Mouse (Mus musculus) hindlimb bud, embryonic 11.5 days (tissue): ENCODE measurements around the gene St6galnac3.

ENCODE experiments used
- DNase-seq: peaks from one replicate; pipeline ENCODE4 v3.0.0-alpha.2; 2012; ENCODE audit warnings: low read depth, low spot score; ENCODE audit errors: extremely low spot score

The St6galnac3 gene

DNA sequence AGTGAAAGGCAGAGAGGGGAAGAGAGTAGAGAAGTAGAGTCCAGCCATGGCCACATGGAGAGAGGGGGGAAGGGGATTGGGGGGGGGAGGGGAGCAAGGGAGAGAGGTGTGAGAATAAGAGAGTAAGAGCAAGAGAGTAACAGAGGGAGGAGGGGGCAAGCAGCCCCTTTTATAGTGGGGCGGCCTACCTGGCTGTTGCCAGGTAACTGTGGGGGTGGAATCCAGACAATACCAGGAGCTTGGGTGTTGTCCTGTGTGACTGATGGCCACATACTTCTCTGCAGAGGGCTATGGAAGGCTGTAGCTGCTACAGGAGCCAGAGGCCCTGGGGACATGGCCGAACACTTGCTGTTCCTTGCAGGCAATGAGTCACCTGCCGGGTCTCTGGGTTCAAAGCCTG, 360.6 kb downstream of the St6galnac3 start:
- no peak for DNase-seq

DNA sequence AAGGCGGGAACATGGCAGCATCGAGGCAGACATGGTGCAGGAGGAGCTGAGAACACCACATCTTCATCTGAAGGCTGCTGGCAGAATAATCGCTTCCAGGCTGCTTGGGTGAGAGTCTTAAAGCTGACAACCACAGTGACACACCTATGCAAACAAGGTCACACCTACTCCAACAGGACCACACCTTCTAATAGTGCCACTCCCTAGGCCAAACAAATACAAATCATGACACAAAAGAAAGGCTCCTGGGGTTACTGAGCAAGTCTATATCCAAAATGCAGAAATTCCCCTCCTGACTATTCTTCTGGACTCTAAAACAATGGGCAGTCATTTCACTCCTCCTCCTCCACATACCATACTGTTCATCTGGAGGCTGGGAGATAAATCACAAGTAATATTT, 365.0 kb downstream of the St6galnac3 start:
- DNase-seq, result no peak

DNA sequence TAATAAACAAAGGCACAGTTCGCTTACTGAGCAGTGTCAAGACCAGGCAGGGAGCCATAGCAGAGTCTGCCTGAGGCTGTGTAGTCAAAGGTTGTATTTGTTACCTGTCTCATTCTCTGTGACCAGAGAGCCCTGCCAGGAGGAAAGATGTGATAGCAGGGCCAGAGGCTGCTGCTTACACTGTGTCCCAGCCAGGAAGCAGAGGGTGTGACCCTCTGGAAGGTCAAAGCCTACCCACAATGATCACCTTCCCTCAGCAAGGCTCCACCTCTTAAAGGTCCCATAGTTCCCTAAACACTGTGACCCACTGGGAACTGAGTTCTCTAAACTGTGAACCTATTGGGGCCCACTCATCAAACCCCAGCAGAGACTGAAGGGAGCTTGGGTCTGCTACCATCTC, 368.9 kb downstream of the St6galnac3 start:
- no peak for DNase-seq

DNA sequence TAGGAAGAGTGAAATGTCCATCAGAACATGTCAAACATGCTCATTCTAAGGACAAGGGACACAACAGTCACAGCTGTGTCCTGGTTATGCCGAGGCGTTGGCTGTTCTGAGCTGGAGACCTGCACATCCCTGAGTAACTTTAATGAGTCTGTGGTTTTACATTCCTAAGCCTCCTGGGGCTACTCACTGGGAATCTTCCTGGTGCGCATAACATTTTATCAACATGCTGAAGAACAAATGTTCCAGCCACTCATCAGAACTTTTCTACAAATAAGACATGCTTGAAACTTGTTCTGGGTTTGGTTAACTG, 370.0 kb downstream of the St6galnac3 start:
- DNase-seq, result no peak

DNA sequence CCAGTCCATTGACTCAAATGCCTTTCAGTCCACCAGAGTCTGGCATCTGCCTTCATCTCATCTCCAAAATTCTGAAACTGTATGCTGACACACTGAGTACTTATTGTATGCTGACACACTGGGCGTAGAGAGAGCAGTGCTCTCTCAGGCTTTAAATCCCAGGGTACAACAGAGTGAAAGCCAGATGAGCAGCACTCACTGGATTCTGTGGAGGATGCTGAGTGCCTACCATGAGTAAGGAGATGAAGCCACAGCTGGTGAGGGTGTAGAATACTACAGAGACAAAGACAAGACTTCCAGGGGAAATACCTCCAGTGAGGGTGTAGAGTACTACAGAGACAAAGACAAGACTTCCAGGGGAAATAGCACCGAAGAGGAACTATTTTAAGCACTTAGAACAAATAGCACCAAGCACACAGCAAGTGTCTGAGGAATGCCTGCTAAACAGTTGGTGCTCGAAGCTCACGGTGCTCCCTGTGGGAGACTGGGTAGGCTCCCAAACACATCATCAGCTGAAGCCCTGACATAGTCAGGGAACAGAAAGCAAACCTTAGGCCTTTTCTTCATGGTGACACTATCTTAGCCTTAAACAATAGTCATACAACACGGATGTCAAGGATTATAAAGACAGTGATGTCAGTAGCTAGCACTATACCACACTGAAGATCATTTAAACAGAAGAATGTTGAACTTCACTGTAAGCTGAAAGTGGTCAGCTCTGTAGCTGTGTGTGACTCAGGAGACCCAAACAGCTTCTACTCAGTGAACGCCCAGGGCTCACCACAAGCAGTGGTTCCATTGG, 370.6 kb downstream of the St6galnac3 start:
- DNase-seq, result no peak

DNA sequence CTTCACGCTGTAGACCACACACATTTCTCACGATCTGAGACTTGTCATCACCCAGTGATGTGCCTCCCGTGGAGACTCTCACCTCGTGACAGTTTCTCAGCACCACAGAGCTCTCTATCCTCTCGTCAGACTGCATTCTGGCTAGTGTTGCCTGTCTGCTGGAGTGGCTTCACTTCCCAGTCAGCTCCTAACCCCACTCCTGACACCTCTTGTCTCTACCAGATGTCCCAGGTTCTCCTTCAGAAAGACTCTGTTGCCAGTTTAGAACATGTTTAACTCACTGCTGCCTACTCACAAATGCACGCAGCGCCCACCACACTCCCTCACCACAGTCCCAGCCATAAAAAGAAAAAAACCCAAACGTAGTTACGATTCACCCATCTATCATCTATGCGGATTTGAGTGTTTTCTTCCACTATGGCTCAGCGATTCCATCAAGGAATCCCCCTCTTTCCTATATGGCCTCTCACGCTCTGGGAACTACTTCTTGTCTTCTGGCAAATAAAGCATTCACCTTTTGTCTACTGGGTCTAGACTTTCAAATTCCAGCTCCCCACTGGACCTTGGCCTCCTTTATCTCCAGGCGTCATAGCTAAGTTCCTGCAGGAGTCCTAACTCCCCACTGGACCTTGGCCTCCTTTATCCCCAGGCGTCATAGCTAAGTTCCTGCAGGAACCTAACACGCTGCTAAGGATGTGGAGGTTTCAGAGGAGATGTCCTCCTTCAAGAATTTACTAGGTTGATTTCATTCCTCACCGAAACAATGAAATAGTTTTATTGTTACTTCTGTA, 371.5 kb downstream of the St6galnac3 start:
- DNase-seq, result no peak

DNA sequence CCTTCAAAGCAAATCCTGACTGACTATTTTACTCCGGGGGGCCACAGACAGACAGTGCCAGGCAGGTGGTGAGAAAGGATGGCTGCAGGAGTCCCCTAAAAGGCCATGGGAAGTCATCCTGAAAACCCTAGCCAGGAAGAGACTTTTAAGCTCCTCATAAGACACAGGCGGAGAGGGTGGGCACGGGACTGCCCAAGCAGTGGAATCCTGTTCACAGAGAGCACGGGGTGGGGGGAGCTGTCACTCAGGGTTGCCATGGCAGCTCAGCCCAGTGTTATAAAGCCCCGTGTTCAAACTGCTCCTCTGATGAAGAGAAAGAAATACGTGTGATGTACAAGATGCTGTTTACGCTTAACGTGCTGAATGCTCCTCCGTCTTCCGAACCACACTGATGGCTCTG, 375.0 kb downstream of the St6galnac3 start:
- DNase-seq, result no peak

DNA sequence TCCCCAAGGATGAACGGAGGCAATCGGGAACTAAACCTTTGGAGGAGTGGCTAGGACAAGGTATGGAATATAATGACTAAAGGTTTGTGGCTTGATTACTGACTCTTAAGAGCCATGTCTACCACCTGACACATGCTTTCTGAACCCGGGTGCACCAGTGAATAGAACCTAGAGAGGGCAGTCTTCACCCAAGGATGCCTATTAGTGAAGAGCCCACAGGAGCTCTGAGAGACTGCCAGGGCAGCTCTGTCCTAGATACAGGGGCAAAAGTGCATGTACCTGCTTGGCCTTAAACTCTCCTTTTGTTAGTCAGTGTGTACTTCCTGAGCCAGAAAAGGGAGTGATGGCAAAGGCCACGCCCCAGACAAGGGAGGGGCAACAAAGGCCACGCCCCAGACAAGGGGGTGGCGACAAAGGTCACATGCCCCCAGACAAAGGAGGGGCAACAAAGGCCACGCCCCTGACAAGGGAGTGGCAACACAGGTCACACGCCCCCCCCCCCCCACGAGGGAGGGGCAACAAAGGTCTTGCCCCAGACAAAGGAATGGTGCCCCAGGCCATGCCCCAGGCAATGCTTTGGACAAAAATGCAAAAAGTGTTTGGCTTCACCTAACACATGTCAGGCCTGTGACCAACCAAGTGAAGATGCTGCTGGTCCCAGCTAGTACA, 376.0 kb downstream of the St6galnac3 start:
- DNase-seq, result no peak

DNA sequence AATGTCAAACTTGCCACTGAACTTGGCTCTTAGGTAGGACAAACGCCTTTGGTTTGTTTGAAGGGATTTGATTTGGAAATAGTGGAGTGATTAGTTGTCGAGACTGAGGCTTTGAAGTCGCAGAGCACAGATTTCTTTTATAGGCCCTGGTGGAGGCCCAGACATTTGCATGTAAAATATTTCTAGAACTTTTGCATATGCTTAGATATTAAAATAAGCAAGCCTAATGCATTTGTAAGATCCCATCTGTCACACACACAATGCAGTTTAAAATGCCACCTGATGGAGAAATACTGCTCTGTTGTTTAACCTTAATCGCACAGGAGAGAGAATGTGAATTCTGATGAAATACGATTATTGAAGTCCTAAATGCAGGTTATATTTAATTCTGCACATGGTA, 380.0 kb downstream of the St6galnac3 start:
- no peak for DNase-seq

DNA sequence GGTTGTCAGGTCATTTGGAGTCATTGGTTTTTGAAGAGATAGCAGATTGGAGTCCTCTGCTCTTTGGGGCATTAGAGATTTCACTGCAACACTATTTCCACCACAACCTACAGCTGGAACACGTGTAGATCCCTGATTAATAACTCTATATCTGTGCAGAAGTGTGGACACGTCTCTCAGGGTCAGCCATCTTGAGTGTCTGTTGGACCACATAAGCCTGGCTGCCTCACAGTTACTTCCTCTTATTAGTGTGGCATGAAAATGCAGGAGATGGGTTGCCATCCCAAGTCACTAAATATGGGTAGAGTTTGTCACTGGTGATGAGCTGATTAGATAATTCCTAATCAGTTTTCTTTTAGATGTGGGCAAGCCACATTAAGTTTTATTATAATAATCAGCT, 385.0 kb downstream of the St6galnac3 start:
- no peak for DNase-seq

DNA sequence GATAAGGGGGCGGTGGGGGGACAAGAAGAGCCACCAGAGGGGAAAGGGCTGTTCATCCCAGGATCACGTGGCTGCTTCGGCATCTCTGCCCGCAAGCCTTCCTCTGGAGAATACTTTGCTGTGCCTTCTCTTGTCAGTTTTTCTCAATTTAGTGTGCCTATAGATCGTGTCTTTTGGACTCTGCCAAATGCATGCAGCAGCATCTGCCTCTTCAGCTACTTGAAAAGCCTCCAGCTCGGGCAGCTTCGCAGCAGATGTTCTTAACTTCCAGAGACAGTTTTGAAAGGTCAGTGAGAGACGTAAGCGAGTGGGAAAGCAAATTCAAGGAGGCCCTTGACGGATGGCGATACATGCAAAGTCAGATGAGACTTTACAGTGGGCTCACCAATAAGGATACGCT, 385.9 kb downstream of the St6galnac3 start:
- DNase-seq, result no peak

DNA sequence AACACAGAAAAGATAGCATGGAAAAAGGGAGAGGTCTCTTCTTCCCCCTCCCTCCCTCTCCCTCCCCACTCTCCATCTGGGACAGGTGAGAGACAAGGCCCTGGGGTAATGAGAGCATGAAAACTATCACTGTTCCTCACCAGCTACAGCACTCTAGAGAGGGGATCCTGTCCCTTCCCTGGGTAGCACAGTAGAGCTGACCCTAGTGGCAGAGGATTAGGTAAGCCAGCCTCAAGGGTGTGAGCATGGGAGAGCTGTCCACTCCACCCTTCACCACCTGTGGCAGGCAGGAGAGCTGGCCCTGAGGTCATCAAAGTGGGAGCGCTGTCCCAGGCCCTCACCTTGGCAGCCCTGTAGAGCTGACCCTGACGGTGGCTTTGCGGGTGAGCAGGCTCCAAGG, 387.2 kb downstream of the St6galnac3 start:
- no peak for DNase-seq

DNA sequence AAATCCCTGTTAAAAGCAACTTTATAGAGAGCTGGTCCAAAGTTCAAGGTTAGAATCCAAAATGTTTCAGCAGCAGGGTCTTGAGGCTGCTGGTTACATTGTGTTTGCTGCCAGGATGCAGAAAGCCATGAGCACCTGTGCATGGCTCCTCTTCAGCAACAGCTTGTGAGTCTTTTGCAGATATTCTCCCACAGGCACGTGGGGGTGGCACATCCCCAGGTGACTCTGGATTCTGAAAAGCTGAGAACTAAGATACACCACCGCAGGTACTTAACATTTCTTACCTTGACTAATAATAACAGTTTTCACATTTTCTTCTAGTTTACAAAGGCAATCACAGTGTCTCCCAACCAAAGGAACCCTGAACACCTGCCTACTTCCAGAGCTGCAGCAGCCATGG, 387.8 kb downstream of the St6galnac3 start:
- no peak for DNase-seq

DNA sequence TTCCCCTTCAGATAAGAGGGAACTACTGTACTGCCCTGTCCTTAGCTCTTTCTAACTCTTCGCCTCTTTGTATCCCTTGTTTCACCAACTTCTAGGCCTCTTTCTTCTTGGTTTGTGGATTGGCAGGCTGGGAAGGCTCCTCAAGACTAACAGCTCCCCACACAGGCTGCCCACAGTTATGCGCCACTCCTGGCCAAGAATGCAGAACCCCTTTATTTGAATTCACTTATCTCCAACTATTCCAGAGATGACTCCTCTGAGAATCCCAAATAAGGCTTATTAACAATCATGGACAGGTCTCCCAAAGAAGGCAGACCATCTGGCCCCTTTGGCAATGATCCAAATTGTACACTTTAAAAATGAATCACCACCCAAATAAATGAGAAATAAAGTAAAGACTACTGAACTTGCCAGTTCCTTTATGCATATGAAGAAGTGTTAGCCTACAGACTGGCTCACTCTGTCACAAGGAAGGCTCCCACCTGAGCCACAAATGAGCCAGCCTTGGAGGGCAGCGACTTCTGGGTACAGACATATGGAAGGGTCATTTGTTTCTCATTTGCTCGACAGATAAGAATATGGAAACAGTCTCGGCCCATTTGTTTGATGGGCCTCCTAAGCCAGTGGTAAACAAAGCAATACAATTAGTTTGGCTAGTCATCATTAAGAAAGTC, 390.7 kb downstream of the St6galnac3 start:
- no peak for DNase-seq

DNA sequence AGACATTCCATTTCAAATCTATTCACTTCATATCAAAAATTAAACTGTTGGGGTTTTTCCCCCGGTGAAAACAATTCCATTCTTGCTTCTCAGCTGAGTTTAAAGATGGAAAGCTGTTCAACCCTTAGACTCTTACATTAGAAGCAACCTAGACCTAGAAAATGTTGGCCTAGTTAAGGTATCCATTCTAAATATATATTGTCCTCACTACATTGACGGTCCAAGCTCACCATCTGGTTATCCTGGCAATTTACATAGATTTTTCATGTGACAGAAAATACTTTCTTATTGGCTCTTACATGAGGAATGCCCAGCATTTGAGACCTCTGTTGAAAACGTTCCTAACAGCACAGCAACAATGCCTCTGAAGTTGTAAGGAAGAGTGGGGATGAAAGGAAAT, 400.7 kb downstream of the St6galnac3 start:
- DNase-seq, result no peak

DNA sequence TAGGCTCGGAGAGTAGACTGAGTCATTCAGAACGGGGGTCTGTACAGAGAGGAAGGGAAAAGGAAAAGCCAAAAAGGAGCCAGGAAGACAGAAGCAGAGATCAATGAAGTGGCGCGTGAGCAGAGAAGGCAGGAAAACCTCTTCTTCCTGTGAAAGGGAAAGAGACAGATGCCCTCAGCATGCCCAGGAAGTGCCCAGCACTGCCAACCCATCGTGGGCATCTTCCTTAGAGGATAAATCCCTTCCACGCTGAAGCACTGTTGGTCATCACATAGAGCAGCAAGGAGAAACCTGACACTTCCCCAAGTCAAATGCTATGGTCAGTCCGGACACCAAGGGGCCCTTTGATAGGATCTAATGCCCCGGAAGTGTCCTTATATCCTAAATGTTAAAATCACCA, 401.5 kb downstream of the St6galnac3 start:
- DNase-seq, result no peak

DNA sequence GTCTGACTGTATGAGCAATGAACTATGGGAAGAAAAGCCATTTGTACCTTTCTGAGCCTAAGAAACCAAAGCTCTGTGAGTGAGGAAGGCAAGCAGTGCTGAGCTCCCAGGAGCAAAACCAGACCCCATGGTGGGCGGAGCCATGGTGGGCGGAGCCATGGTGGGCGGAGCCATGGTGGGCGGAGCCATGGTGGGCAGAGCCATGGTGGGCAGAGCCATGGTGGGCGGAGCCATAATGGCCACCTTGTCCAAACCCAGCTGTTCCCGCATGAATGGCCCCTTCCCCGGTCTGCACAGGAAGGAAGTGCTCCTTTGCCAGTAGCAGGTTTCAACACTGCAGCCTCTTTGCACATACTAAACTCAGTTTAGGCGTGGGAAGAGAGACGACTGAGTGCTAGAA, 411.4 kb downstream of the St6galnac3 start:
- no peak for DNase-seq

DNA sequence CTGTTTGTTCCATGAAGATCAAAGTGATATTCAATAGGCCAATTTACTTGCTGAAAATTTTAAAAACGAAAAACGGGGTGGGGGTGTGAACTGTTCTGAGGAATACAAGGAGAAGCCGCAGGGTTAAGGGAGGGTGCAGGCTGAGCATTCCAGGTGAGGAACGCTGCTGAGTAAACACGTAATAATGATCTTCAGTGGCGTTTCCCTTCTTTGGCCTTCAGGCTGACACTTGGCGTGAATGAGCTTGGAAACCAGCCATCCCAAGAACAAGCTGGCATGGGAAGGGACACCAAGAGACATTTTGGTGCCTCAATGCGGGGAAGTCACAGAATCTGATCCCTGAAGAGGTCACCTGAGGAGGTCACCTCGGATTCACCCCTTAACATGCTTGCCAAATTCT, 411.8 kb downstream of the St6galnac3 start:
- no peak for DNase-seq

DNA sequence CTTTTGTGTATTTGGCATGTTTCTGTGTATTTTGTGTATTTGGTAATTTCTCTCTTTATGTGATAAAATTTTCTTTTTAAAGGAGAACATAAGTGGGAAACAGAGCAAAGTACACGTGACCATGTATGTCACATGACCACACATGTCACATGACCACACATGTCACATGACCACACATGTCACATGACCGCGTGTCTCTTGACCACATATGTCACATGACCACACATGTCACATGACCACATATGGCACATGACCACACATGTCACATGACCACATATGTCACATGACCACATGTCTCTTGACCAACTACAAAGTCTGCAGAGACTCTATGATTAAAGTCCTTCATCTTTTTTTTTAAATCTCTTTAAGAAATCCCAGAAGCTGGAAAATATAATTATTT, 413.0 kb downstream of the St6galnac3 start:
- DNase-seq, result peak; percentile 31

DNA sequence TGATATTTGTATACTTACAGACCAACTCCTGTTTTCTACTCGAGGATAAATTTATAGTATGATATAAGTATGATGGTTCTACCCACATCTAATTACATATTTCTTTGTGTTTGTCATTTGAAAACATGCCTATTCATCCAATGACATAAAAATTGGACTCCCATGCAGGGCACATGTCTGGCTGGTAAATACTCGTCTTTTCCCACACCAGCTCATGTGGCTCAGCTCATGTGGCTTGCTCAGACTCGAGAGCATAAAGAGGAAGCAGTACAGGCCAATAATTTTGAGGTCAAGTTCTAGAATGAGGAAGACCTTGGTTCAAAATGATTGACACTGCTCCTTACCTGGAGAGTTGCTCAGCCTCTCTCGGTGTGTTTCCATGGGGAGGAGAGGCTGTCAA, 416.6 kb downstream of the St6galnac3 start:
- DNase-seq, result no peak

DNA sequence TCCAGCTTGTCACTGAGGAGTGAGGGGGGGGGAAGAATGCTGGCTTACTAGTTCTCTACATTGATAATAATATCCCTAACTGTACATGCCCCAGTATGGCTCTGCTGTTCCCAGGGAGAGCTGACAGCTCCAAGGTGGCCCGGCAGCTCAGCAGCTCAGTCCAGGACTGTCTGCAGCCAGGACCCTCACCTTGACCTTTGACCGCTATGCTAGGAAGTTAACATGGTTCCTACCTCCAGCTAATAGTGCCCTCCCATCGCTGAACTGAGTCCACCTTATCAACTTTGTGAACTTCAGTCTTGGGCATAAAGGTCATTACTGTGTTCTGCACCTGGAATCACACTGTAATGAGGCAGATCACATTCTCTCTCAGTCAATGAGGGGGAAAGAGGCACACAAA, 419.8 kb downstream of the St6galnac3 start:
- no peak for DNase-seq

DNA sequence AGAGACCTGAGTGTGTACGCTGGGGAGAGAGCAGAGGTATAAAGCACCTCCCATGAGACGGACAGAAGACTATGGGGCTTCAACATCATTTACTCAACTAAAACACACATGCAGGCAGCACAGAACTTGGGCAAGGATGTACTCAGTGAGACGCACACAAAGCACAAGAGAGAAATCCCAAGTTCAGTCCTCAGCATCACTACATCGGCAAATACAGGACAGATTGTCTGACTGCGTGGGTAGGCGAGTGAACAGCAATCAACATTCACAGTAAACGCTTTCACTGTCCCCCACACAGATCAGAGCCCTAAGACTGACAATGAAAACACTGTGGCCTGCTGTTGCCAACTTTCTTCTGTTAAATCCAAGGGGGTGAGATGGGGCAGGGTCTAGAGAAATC, 422.6 kb downstream of the St6galnac3 start:
- DNase-seq, result no peak
